Mouse (Mus musculus) urinary bladder, postnatal 10 days (tissue): ENCODE measurements at regions not wholly inside any gene's neighbourhood (a gene's known extent, or its start where the extent isn't known, plus 50 kb on each side); places are given as distances from the start of the nearest gene placed in this dataset.

ENCODE experiments used
- DNase-seq: peaks from one replicate; pipeline ENCODE4 v3.0.0; 2022; ENCODE audit warnings: low spot score

GRCm38 (mm10) chr16:77687056-77687839 is 85.4 kb upstream of the Gm11146 start:
- DNase-seq, result no peak

GRCm38 (mm10) chr16:77685651-77686190 is 83.8 kb upstream of the Gm11146 start:
- no peak for DNase-seq

GRCm38 (mm10) chr16:77684521-77684920 is 82.6 kb upstream of the Gm11146 start:
- DNase-seq, result no peak

- no peak for DNase-seq
These were observed 77.3 kb upstream of the Gm11146 start for GRCm38 (mm10) chr16:77679234-77679633.

- DNase-seq, result no peak
These were observed 74.9 kb upstream of the Gm11146 start for GRCm38 (mm10) chr16:77676805-77677204.

- DNase-seq, result no peak
These were observed 74.1 kb upstream of the Gm11146 start for GRCm38 (mm10) chr16:77675885-77676597.

- DNase-seq, result no peak
These were observed 69.4 kb upstream of the Gm11146 start for GRCm38 (mm10) chr16:77671253-77671652.

- no peak for DNase-seq
These were observed 63.9 kb upstream of the Gm11146 start for GRCm38 (mm10) chr16:77665781-77666180.

- DNase-seq, result no peak
These were observed 60.2 kb upstream of the Gm11146 start for GRCm38 (mm10) chr16:77662107-77662518.

- no peak for DNase-seq
These were observed 51.4 kb upstream of the Gm11146 start for GRCm38 (mm10) chr16:77653306-77653705.
